Mouse (Mus musculus): ENCODE results near the gene Tcp11l1.
A peak's percentile ranks its signal among the peaks of the same experiment; 100 is the strongest.

Gene Tcp11l1

GRCm38 (mm10) chr2:104712486-104712809 is 479 bp upstream of the Tcp11l1 start:
- DNase-seq (ENCODE audit: low spot score) = no peak

GRCm38 (mm10) chr2:104710670-104711370 is 1.1 kb downstream of the Tcp11l1 start:
- DNase-seq (ENCODE audit: low spot score) = no peak

DNA sequence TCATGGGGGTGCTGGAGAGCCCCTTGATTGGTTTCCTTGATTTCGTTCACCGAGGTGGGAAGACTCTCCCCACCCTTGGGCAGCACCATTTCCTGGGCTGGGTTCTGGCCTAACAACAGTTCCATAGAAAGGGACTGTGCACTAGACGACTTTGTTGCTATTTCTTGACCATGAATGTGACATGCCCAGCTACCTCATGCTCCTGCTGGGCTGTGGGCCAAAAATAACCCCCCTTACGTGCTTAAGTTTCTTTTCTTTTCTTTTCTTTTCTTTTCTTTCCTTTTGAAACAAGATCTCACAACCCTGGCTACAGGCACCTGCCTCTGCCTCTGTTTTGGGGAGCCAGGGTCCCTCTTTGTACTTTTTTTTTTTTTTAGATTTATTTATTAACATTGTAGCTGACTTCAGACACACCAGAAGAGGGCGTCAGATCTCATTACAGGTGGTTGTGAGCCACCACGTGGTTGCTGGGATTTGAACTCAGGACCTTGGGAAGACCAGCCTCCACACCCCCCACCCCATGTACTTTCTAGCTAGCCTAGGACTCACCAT is 2.1 kb downstream of the Tcp11l1 start:
- no peak for DNase-seq (ENCODE audit: low spot score)

DNA sequence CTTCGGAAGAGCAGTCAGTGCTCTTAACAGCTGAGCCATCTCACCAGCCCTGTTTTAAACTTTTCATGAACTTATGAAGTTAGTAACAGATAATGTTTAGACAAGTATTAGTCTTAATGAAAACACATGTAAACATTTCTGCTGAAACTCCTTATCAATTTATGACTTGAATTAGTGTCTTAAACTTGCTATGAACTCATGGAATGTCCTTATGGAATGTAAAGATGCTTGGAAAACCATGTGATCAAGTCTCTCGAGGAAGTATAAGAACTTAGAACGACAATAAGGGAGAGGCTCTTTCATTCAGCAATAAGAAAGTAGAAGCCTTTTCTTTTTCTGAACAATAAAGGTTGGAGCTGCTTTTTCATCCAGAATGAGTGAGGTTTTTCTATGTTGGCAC is 7.6 kb downstream of the Tcp11l1 start:
- DNase-seq (ENCODE audit: low spot score) = no peak

- DNase-seq (ENCODE audit: low spot score) = no peak
These were observed 8.8 kb downstream of the Tcp11l1 start for GRCm38 (mm10) chr2:104703158-104703557.

DNA sequence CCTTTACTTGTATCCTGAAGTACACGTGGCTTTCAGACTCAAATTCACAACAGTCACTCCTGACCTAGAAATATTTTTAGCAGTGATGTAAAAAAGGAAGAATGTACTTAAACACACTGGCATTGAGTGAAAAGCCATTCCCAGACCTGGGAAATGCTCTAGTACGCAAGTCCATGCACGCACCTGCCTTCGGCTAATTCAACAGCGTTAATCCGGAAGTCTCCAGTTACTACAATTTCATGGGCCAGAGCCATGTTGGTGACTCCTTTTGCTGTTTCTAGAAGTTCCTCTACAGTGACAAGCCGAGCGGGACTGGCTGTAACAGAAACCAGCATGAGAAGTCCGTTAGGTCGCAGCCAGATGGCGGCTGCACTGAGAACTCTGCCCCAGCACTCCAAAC is 12.3 kb downstream of the Tcp11l1 start:
- no peak for DNase-seq (ENCODE audit: low spot score)

DNA sequence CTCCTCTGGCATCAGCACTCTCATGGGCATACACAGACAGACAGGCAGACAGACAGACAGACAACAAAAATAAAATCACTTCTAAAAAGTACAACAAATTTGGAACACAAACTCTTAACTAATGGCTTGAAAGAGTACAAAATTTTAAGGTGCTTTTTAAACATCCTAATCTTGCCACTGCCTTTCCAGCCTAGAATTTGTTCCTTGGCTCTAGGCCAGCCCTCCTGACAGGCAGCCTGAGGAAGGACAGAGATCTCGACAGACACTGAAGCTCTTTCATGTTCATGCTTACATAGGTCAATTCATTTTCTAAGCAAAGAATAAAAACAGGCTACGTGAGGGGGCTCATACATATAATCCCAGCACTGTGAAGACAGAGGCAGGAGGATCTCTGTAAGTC is 19.4 kb downstream of the Tcp11l1 start:
- DNase-seq (ENCODE audit: low spot score) = no peak

DNA sequence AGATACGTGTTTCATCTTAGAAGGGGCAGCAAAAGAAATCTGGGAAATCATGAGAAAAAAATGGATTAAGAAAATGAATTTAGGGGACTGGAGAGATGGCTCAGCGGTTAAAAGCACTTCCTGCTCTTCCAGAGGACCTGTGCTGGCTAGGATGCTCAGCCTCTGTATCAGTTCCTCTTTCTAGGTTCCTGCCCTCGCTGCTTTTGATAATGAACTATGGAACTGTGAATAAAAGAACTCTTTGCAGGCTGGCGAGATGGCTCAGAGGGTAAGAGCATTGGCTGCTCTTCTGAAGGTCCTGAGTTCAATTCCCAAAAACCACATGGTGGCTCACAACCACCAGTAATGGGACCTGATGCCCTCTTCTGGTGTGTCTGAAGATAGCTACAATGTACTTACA is 21.2 kb downstream of the Tcp11l1 start:
- DNase-seq (ENCODE audit: low spot score) = no peak

DNA sequence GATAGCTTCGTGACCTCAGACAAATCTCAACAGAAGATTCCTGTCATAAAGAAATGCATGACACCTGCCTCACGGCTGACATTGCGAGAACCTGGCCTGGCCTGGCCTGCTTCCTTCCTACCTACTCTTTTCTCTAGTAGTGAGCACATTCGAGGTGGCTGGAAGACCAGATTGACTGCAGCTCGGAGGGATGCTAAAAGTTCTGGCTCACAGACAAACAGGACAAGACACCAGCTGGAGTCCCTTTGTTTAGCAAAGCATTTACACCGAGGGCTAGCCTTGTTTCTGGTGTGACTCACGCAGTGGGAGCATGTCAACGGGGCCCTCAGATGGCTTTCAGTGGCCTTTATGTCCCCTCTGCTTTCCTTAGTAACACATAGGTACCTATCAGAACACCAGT is 23.2 kb downstream of the Tcp11l1 start:
- DNase-seq (ENCODE audit: low spot score) = no peak

DNA sequence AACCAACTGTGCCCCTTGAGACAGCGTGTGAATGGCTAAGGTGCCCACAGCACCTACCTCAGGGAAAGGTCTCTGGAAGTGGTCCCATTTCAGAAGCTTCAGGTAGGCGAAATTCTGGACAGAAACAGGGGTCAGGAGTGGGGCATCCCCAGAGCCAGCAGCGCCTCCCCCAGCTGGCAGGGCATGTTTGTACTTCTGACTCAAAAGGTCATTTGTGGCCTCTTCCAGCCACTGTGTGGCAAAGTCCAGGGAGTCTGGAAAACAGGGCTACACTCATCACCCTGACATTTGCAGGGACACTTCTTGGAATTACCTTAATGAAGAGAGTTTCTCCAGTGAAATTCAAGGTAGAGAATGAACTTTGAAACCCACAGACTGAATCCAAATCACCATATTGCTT is 23.6 kb downstream of the Tcp11l1 start:
- DNase-seq (ENCODE audit: low spot score) = no peak

DNA sequence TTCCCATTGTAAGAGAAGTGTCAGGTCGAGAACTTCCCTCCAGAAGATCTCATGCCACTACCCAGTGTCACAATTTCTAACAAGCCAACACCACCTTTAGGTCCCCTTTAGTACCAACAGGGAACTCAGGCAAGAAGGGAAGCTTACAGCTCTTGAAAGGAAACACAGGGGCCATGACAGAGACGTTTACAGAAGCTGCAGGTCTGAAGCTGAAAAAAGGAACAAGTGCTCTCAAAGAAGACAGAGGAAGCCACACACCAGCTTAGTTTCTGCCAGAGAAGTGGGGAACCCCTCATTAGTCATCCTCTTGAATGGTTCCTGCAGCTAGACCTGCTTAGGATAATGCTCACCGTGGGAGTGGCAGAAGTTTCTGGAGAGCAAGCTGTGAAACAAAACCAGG is 24.7 kb downstream of the Tcp11l1 start:
- DNase-seq (ENCODE audit: low spot score) = no peak

DNA sequence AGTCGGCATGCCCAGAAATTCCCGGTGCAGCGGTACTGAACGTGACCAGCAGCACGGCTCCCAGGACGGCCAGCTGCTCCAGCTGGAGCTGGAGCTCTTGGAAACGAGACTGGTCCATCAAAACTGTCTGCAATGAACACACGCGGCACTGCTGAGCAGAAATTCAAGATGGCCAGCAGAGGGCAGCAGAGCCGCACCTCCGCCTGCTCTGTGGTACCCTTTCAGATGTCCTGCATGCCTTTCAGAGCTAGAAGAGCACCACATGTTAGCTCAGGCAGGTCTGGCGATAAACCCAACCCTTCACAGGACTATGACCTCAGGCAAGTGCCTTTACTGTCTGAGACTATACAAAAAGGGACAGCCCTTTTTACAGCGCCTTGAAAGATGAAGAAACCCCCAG is 26.6 kb downstream of the Tcp11l1 start:
- DNase-seq (ENCODE audit: low spot score) = peak; percentile 48

- no peak for DNase-seq (ENCODE audit: low spot score)
These were observed 27.2 kb downstream of the Tcp11l1 start for GRCm38 (mm10) chr2:104684771-104685170.

- no peak for DNase-seq (ENCODE audit: low spot score)
These were observed 34.6 kb downstream of the Tcp11l1 start for GRCm38 (mm10) chr2:104677326-104677725.

DNA sequence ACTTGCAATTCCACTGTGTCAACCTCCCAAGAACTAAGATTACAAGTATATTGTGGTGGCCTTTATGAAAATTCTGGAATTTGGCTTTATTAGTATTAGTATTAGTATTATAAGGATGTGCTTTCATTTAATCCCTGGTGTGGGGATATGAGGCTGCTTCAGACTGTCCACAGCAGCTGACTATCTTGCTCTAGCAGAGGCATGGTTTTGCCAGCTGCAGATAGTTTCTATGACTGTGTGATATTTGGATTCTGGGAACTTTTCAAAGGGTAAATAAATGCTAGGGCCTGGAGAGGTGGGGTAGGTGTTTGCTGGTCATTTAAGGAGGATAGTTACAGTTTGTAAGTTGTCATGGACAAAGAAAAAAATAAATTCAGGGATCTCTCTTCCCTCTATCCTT is 40.2 kb downstream of the Tcp11l1 start:
- DNase-seq (ENCODE audit: low spot score) = no peak

- no peak for DNase-seq (ENCODE audit: low spot score)
These were observed 42.7 kb downstream of the Tcp11l1 start for GRCm38 (mm10) chr2:104669122-104669804.

GRCm38 (mm10) chr2:104663372-104664100 is 48.4 kb downstream of the Tcp11l1 start:
- DNase-seq (ENCODE audit: low spot score) = no peak

DNA sequence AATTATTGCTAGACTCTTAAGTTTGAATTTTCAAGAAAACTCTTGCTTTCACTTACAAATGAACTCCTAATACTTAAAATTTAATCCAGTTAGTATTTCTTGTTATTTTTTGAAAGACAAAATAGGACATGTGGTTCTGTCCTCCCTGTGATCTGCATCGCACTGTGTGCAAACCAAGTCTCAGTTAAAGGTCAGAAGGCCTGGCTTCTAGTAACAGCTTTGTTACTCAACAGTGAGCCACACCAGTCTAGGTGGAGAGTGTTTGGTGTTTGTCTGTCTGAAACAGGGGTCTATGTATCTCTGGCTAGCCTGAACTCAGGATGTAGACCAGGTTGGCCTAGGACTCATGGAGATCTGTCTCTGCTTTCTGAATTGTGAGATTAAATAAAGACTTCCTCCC is 53.3 kb downstream of the Tcp11l1 start:
- DNase-seq (ENCODE audit: low spot score) = no peak

DNA sequence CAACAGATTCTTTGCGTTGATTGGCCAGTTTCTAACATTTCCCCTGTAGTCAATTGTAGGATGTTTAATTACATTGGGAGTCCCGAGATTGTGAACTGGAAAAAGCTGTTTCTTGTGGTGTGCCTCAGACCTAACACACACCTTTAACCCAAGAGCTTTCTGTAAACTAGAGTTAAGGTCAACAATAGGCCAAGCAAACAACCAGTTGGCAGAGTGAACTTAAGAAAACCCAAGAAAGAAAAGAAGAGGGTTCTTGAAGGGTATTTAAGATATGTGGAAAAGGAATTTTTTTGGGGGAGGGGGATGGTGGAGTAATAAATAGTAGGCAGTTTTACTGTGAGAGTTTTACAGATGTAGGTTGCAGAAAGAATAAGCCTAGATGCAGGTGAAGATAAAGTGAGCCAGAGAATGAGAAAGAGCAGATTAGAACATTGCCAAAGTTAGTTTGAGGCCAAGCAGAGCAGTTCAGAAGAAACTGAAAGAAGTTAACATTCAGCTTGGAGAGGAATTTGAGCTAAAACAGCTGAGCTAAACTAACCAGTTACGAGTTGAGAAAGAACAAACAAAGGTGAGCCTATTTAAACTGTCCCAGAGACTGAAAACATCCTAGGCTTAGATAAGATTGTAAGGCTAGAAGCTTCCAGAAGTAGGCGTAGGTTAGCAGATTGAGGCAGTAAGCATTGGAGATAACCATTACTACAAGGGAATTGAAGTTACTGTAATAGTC is 95.8 kb downstream of the Tcp11l1 start:
- DNase-seq (ENCODE audit: low spot score) = no peak

DNA sequence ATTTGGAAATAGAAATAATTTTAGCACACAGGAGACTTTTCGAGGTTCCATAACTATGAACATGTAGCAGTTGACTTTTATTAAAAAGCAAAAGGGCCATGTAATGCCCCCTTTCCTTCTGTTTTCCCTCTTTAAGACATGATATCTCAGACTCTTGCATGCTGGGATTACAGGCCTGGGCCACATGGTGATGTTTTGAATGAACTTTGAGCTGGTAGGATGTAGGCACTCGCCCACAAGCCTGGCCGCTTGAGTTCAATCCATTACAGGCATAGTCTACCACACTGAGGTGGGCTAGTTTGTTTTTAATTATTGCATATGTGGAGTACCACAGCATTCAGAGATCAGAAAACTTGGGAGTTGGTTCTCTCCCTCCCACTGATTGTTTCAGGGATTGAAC is 97.2 kb downstream of the Tcp11l1 start:
- no peak for DNase-seq (ENCODE audit: low spot score)
